Mouse (Mus musculus) midbrain, embryonic 16.5 days (tissue): ENCODE measurements at regions not wholly inside any gene's neighbourhood (a gene's known extent, or its start where the extent isn't known, plus 50 kb on each side); places are given as distances from the start of the nearest gene placed in this dataset.

Source experiments
- ATAC-seq: fragments of 200-750 bp; cut with Nextera tagmentation; 2 replicates; pipeline ENCODE4 v1.8.0; 2017; ENCODE audit warnings: moderate TSS enrichment
- H3K27ac ChIP-seq: fragments of 300-500 bp; sonication (generic); 2 replicates; pipeline ENCODE4 v1.5.1; 2014; ENCODE audit warnings: mild to moderate bottlenecking, low read length, mixed read lengths
- H3K27me3 ChIP-seq: fragments of 300-500 bp; sonication (generic); 2 replicates; pipeline ENCODE4 v1.6.1; 2014; ENCODE audit warnings: low read depth, low read length, mixed read lengths; ENCODE audit not compliant: control insufficient read depth, insufficient read depth
- H3K36me3 ChIP-seq: fragments of 300-500 bp; sonication (generic); 2 replicates; pipeline ENCODE4 v1.6.1; 2014; ENCODE audit warnings: mild to moderate bottlenecking, low read length, moderate library complexity, mixed read lengths; ENCODE audit not compliant: control insufficient read depth, insufficient read depth
- H3K4me1 ChIP-seq: fragments of 300-500 bp; sonication (generic); 2 replicates; pipeline ENCODE4 v1.6.1; 2014; ENCODE audit warnings: mild to moderate bottlenecking, low read length, mixed read lengths; ENCODE audit not compliant: control insufficient read depth, insufficient read depth
- H3K4me2 ChIP-seq: fragments of 300-500 bp; sonication (generic); 2 replicates; pipeline ENCODE4 v1.6.1; 2014; ENCODE audit warnings: mild to moderate bottlenecking, low read length, mixed read lengths
- H3K4me3 ChIP-seq: fragments of 300-500 bp; sonication (generic); 2 replicates; pipeline ENCODE4 v1.5.1; 2014; ENCODE audit warnings: low read depth, mild to moderate bottlenecking, low read length, moderate library complexity, mixed read lengths
- H3K9ac ChIP-seq: fragments of 300-500 bp; sonication (generic); 2 replicates; pipeline ENCODE4 v1.6.1; 2014; ENCODE audit warnings: low read depth, low read length, mixed read lengths
- H3K9me3 ChIP-seq: fragments of 300-500 bp; sonication (generic); replicated peaks from 2 replicates; pipeline ENCODE4 v1.6.1; 2014; ENCODE audit warnings: mild to moderate bottlenecking, low read length, mixed read lengths; ENCODE audit not compliant: control insufficient read depth, poor library complexity, severe bottlenecking
- WGBS: fragments of 180-500 bp; shearing (Covaris S2); extraction: QIAGEN DNeasy Blood & Tissue Kit; methylation state at CpG from one replicate; pipeline ENCODE4 v1.1.7; 2014; 5-methylcytosine and 5-hydroxymethylcytosine counted together

- peaks cover 3% of the 10 kb centered on the region; the same call in 1 of the 2 replicates for H3K4me1 ChIP-seq
- H3K9me3 ChIP-seq = no peaks in the 10 kb centered on the region
- no peaks in the 10 kb centered on the region for H3K27me3 ChIP-seq
- no peak overlapping the region for H3K9ac ChIP-seq
- H3K4me3 ChIP-seq = no peak overlapping the region
- no peaks in the 10 kb centered on the region for H3K36me3 ChIP-seq
- no peak overlapping the region for H3K27ac ChIP-seq
- H3K4me2 ChIP-seq = no peak overlapping the region
- ATAC-seq = no peak
- 14% methylated on average over 11 of the region's 11 CpGs for WGBS
Observed at GRCm38 (mm10) chr15:61183751-61184596, 261.2 kb upstream of the A1bg start.

GRCm38 (mm10) chr15:61183291-61183690 lies 260.5 kb upstream of the A1bg start:
- ATAC-seq = no peak
- Histone ChIP-seq H3K36me3 (no peaks in the 10 kb centered on the region), H3K4me1 (peaks cover 3% of the 10 kb centered on the region; the same call in 1 of the 2 replicates), H3K9ac (no peak overlapping the region), H3K9me3 (no peaks in the 10 kb centered on the region), H3K27me3 (no peaks in the 10 kb centered on the region), H3K4me2 (no peak overlapping the region), H3K27ac (no peak overlapping the region), H3K4me3 (no peak overlapping the region)
- WGBS = 11% methylated on average over 5 of the region's 5 CpGs

GRCm38 (mm10) chr15:61168842-61169416 lies 246.1 kb upstream of the A1bg start:
- Histone ChIP-seq H3K36me3 (no peaks in the 10 kb centered on the region), H3K4me2 (no peak overlapping the region), H3K9ac (no peak overlapping the region), H3K4me1 (no peaks in the 10 kb centered on the region), H3K9me3 (no peaks in the 10 kb centered on the region), H3K27ac (no peak overlapping the region), H3K4me3 (no peak overlapping the region), H3K27me3 (no peaks in the 10 kb centered on the region)
- WGBS = 90% methylated on average over 1 of the region's 1 CpGs
- no peak for ATAC-seq

- Histone ChIP-seq H3K4me1 (no peaks in the 10 kb centered on the region), H3K9me3 (no peaks in the 10 kb centered on the region), H3K27me3 (no peaks in the 10 kb centered on the region), H3K4me3 (no peak overlapping the region), H3K27ac (no peak overlapping the region), H3K9ac (no peak overlapping the region), H3K36me3 (no peaks in the 10 kb centered on the region), H3K4me2 (no peak overlapping the region)
- WGBS = 45% methylated on average over 5 of the region's 5 CpGs
- ATAC-seq = no peak
Observed at GRCm38 (mm10) chr15:61165050-61165449, 242.2 kb upstream of the A1bg start.

GRCm38 (mm10) chr15:61161397-61161796 lies 238.6 kb upstream of the A1bg start:
- 82% methylated on average over 5 of the region's 5 CpGs for WGBS
- no peaks in the 10 kb centered on the region for H3K4me1 ChIP-seq
- no peak for ATAC-seq

GRCm38 (mm10) chr15:61160666-61161065 lies 237.9 kb upstream of the A1bg start:
- Histone ChIP-seq H3K4me2 (no peak overlapping the region), H3K27ac (no peak overlapping the region), H3K36me3 (no peaks in the 10 kb centered on the region), H3K9ac (no peak overlapping the region), H3K9me3 (no peaks in the 10 kb centered on the region), H3K27me3 (no peaks in the 10 kb centered on the region), H3K4me3 (no peak overlapping the region), H3K4me1 (no peaks in the 10 kb centered on the region)
- WGBS = 56% methylated on average over 1 of the region's 1 CpGs
- no peak for ATAC-seq

More at GRCm38 (mm10) chr15:61161397-61161796, 238.6 kb upstream of the A1bg start:
- Histone ChIP-seq H3K4me3 (no peak overlapping the region), H3K4me2 (no peak overlapping the region), H3K27ac (no peak overlapping the region), H3K9ac (no peak overlapping the region), H3K9me3 (no peaks in the 10 kb centered on the region), H3K27me3 (no peaks in the 10 kb centered on the region), H3K36me3 (no peaks in the 10 kb centered on the region)

GRCm38 (mm10) chr15:61159552-61159951 lies 236.7 kb upstream of the A1bg start:
- Histone ChIP-seq H3K4me3 (no peak overlapping the region), H3K36me3 (no peaks in the 10 kb centered on the region), H3K27ac (no peak overlapping the region), H3K27me3 (no peaks in the 10 kb centered on the region), H3K9me3 (no peaks in the 10 kb centered on the region), H3K9ac (no peak overlapping the region), H3K4me2 (no peak overlapping the region), H3K4me1 (no peaks in the 10 kb centered on the region)
- no peak for ATAC-seq
- WGBS = 88% methylated on average over 5 of the region's 5 CpGs

- H3K27ac ChIP-seq = peak overlapping the region; percentile 77
- under 1% methylated on average over 13 of the region's 13 CpGs for WGBS
- H3K27me3 ChIP-seq = no peaks in the 10 kb centered on the region
- peak; percentile 93 for ATAC-seq
- no peaks in the 10 kb centered on the region for H3K4me1 ChIP-seq
- no peaks in the 10 kb centered on the region for H3K9me3 ChIP-seq
- H3K36me3 ChIP-seq = no peaks in the 10 kb centered on the region
- peak overlapping the region; percentile 39 for H3K4me3 ChIP-seq
- H3K9ac ChIP-seq = peak overlapping the region; percentile 63
- peak overlapping the region; percentile 61 for H3K4me2 ChIP-seq
Observed at GRCm38 (mm10) chr15:61158041-61158545, 235.3 kb upstream of the A1bg start.

- H3K27ac ChIP-seq = no peak overlapping the region
- 1% methylated on average over 13 of the region's 13 CpGs for WGBS
- peak; percentile 85 for ATAC-seq
Observed at GRCm38 (mm10) chr15:61157543-61157942, 234.7 kb upstream of the A1bg start.

More at GRCm38 (mm10) chr15:61157543-61157942, 234.7 kb upstream of the A1bg start:
- H3K27me3 ChIP-seq = no peaks in the 10 kb centered on the region
- H3K9ac ChIP-seq = peak overlapping the region; percentile 63
- H3K36me3 ChIP-seq = no peaks in the 10 kb centered on the region
- H3K4me1 ChIP-seq = no peaks in the 10 kb centered on the region
- H3K4me3 ChIP-seq = peak overlapping the region; percentile 39
- no peaks in the 10 kb centered on the region for H3K9me3 ChIP-seq
- H3K4me2 ChIP-seq = peak overlapping the region; percentile 61
